Mouse (Mus musculus) frontal cortex, postnatal 14 days (tissue): ENCODE measurements around the gene Gm44973.

Experiments used
- DNase-seq, 2 experiments: peaks; one replicate each; pipeline ENCODE4 v3.0.0; 2022; ENCODE audit warnings: low spot score in 2 of 2

The Gm44973 gene

GRCm38 (mm10) chr7:5080815-5081214 is 65.5 kb downstream of the Gm44973 start:
- no peak for DNase-seq

GRCm38 (mm10) chr7:5081241-5081640 is 65.9 kb downstream of the Gm44973 start:
- DNase-seq = no peak

GRCm38 (mm10) chr7:5081939-5082338 is 66.6 kb downstream of the Gm44973 start:
- no peak for DNase-seq
